Mouse (Mus musculus): ENCODE results near the gene Osbpl2. TPM values are rescaled to one million over a fixed set of nuclear protein-coding genes. Genes with fewer than 3 reads are reported as not detected.

Osbpl2 gene
- total RNA-seq, 2 experiments from 2014 or later = 44.2 to 50.4 TPM

DNA sequence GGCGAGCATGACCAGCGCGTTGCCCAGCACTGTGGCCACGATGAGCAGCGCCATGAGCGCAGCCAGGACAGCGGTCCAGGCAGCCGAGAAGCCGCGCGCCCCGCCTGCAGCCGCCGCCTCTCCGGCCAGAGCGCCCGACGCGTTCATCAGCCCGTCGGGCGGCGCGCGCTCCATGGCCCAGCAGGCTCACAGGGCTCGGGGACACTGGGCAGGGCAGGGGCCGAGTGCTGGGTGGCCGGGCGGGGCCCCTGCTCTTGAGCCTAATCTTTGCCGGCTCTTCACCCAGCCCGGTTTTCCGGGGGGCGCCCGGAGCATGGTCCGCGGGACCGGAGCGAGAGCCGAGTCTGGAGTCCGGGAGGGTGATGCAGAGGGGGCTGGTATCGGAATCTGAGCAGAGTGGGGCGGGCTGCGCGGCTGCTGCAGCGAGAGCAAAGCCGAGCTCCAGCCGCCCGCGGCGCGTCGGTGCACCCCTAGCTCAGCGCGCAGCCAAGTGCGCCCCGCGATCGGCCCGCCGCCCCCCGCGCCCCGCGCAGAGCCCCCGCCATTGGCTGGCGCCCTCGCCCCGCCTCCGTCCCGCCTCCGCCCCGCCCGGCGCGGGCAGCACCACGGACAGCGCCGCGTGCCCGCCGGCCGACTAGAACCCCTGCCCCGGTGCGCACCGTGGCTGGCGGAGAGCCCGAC is 15.0 kb upstream of the Osbpl2 start, which contains the start of gene Hrh3:
TSS of gene Hrh3 (minus strand) at position 511 of the 681 bp plus-strand sequence.
- peak; percentile 65 to 79 for DNase-seq (ENCODE audit: low spot score in 2 of 2)
- intact Hi-C loops (cut with DNase I) = no loop called here

DNA sequence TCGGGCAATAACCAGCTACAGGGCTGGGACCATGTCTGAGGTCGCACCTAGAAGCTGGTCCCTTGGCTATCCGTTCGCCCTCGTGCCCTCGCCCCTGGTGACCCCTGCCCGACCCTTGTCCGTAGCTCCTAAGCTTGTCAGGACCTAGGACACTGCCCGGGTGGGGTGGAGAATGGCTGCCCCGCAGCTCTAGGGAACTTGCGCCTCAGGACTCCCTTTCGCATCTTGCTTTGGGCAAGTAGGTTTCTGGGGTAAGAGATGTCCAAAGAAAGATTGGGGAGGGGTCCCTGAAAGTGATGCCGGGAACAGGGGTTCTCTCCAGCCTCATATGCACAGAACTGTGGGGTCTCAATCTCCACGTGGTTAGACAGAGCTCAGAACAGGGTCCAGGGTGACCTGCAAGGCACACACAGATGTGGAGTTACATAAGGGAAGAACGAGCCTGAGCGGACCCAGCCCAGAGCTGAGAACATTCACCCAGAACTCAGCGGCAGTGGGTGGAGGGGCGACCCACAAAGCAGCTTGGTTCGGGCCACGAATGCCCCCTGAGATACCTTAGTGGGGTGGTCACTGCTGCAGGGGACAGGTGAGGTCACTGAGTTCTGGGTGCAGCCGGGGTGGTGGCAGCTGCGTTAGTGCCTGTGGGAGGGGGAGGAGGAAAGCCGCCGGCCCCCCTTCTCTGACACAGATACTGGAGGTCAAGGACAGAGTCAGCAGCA is 14.3 kb upstream of the Osbpl2 start:
- intact Hi-C loops (cut with DNase I) = no loop called here
- DNase-seq (ENCODE audit: low spot score in 2 of 2) = peak in 1 of 2 experiments; percentile 41

DNA sequence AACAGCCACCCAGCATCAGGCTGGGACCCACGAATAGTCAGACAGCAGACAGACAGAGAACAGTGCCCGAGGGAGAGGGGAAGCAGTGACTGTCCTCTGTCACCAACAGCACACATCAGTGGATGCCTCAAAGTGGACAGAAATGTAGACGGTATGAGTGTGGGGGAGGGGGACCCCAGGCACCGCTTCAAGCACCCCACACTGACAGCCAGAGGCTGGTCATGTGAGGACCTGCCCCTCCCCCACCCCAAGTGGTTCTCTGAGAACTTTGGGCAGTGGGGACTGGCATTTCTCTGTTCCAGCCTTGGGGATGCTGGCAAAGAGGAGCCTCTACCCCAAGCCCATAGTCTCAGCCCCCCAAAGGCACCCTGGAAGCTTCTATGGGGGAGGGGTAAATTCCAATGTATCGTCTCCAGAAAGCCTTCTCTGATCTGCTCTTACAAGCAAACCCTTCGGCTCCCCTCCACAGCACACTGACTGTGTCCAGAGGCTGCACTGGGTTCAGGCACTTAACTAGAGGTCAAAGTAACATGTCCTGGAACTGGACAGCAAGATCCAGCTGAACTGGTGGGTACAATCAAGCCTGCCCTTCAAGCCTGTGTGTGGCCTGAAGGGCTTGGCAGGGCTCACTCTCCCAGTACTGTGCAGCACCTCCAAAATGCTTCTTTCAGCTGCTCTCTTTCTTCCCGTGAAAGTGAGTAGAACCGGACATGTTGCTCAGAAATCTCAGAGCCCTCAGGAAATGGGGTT is 13.5 kb upstream of the Osbpl2 start:
- intact Hi-C loops (cut with DNase I) = no loop called here
- DNase-seq (ENCODE audit: low spot score in 2 of 2) = no peak

DNA sequence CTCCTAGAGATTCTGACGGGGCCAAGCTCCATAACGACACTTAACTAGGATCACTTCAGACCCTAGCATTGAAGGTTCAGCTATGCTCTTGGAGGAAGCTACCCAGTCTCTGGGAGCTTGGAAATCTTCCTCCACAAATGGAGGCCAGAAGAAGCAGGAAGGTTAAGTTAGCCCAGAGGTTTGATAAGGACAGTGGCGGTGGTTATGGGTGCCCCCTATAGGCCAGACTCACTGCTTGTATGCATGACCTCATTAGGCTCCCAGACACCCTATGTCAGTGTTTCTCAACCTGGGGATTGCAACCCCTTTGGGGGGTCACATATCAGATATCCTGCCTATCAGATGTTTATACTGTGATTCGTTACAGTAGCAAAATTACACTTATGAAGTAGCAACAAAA is 12.0 kb upstream of the Osbpl2 start:
- intact Hi-C loops (cut with DNase I) = no loop called here
- no peak for DNase-seq (ENCODE audit: low spot score in 2 of 2)

DNA sequence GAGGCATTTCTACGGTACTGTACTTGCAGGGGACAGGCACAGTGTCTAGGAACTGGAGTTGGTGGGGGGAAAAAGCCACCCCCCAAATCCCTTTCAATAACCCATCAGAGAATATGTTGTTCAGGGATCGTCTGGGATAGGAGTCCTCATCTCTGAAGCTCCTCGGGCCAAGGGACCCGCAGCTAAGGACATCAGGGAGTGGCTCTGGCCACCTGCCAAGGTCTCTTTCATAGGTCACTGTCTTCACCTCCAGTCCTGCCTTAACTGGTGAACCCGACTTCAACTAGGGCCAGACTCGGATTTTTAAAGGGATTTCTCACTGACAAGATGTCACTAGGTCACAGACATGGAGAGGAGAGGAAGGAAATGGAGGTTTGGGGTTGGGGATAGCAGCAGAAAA is 10.8 kb upstream of the Osbpl2 start:
- intact Hi-C loops (cut with DNase I) = no loop called here
- no peak for DNase-seq (ENCODE audit: low spot score in 2 of 2)

DNA sequence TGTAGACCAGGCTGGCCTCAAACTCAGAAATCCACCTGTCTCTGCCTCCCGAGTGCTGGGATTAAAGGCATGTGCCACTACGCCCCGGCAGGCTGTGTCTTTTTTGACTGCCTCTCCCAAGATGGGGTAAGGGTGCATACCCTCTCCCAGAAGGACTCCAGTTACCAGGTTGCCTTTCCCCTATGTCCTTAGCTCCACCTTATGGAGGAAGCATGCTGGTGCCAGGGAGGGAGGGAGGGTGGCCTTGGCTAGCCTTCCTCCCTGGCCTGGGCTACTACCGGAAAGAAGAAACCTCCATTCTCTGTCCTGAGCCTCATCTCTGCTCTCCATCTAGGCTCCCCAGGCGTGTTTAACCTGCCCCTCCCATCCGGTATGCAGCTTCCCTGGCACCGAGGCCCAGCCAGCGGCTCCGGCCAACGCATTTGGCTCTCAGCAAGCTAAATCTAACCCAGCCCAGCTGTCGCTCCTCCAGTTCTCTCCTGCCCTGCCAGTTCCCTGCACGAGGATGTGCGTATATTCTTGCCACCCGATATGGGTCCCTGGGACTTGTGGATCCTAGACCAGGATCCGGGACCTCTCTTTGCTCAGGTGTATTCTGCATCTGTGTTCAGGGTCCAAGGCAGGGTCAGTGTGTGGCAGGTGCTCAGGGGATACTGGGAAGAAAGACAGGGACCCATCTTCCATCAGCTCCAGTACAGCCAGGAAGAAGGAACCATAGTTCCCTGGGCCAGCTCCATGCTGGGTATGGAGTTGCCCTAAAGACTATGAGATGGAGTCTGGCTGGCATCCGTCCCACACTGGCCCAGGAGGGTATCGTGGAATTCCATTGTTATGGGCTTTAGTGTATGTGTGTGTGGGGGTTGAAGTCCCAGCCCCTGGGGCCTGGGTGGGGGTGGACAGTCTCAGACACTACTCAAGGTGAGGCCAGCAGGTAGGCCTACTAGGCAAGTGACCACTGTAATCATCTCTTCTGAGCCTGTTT is 4.9 kb upstream of the Osbpl2 start:
- DNase-seq (ENCODE audit: low spot score in 2 of 2) = peak; percentile 80 to 82
- intact Hi-C loops (cut with DNase I) = no loop called here

DNA sequence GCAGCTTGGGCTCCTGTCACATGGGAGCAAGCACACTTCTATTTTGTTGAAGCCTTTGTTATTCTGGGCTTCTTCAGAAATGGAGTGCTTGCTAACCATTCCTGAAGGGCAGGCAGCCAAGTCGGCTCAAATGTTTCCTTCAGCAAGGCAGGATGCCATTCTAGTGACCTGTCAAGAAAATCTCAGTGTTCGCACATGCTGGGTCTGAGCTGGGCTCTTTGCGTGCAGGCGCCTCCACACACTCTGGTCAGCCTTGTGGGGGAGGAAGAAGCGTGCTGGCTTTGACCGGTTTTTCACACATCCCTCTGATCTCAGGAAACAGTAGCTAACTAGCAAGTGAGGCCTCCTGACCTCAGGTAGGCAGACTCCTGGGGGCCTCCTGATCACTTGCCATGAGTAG is 3.8 kb upstream of the Osbpl2 start:
- intact Hi-C loops (cut with DNase I) = no loop called here
- peak; percentile 62 to 64 for DNase-seq (ENCODE audit: low spot score in 2 of 2)

DNA sequence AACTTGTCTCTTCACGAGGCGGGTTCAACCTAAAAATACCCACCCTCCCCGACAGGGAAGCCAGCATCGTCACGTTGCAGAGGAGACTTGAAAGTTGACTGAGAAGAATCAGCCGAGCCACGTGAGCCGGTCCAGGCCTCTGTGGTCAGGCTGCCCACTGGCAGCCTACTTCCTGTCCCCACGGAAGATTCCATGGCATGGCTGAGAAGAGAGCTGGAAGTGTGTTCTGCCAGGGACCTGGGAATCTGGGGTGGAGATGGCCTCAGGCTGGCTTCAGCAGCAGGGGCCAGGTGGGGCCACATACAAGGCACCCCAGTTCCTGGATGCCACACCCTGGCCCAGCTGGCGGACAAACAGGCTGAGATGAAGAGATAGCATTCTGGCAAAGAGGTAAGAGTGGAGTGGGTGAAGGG is 3.0 kb upstream of the Osbpl2 start:
- intact Hi-C loops (cut with DNase I) = no loop called here
- peak; percentile 63 to 72 for DNase-seq (ENCODE audit: low spot score in 2 of 2)

DNA sequence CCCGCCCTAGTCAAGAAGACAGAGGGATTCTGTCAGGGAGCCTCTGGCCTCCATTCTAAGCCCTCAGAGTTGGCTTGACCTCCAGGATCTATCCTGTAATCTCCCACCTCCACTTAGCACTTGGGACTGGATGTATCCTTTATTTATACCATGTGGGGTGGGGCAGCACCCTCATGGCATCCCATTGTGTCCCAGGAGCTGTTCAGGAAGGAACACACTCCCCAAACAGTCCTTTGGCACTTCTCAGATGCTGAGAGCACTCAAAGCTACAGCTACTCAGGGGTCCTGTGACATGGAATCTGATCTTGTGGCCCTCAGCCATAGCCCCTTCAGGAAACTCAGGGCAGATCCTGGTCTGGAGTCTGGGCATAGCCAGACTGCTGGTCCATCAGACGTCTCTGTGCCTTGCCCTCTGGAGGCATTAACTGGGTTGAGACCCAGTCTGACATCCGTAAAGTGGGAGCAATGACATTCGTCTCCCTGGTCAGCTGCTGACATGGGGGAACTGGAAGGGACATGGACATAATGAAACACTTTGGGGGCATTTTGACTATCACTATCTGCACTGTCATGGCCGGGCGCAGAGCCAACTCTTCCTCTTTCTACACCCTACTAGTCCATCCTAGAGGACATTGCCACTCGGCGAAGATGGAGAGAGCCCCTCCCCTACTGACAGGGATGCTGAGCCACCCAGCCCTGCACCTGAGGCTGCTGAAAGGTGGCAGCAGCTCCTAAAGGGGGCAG is 2.2 kb upstream of the Osbpl2 start:
- intact Hi-C loops (cut with DNase I) = no loop called here
- no peak for DNase-seq (ENCODE audit: low spot score in 2 of 2)

DNA sequence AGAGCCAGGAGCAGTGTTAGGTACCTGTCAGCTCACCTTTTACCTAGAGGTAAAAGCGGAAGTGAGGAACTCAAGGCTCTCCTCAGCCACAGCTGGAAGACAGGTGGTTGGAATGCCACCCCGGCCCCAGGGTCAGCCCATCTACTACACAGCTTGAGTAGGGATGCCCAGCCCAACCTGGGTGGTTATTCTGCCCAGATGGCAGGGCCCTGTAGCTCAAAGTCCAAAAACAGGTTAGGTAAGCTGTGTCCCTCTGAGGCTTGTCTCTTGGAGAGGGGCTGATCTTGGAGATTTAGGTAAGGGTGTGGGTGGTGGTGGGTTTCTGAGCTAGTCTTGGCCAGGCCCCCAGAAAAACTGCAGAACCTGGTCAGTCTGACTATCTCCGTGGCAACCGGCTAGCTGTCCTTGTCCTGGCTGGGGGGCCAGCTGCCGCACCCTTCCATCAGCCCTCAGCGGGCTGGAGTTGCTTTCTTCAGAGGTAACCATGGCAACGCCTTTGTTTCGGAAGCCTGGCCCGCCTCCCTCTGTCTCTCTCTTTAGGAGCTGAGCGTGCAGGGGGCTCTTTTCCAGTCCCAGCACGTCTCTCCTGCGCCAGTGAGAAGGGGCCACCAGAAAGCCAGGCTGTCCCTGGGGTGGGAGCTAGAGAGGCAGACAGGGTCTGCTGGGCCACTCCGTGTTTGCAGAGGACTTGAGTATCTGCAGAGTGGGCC is 1.5 kb upstream of the Osbpl2 start:
- intact Hi-C loops (cut with DNase I) = no loop called here
- DNase-seq (ENCODE audit: low spot score in 2 of 2) = peak; percentile 62 to 69

DNA sequence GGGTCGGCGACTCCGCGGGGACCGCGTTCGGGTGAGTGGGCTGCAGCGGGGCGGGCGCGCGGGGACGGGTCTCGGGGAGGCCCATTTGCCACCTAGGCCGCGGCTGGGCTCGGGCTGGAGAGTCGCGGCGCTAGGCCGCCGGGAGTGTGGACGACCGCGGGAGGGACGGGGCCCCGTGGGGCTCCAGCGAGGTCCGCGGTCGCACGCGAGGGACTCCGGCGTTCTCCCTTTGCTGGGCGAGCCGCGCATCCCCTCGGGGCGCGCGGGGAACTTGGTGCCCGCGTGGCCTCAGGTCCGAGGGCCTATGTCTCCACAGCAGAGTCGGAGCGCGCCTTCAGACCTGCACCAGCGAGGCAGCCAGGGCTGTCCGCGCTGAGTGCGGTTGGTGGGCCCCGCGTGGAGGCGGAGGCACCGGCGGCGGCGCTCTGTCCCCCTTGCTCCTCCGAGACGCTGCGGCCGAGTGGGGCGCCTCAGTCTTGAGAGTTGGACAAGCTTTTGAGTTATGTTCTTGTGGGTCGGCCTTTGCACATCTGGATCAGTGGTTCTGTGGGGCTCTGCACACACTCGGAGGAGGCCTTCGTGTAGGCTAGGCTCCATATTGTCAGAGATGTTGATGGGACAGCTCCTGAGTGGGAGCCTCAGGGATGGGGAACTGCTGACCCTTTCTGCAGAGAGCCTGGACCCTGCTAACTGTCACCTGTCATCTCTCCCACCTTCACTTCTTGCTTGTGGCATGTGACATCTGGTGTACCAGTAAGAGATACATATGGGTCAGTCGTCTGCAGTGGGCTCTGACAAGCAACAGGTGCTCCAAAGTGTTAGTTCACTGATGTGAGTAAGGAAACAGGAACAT is 559 bp downstream of the Osbpl2 start:
- DNase-seq (ENCODE audit: low spot score in 2 of 2) = no peak
- intact Hi-C loops (cut with DNase I) = no loop called here

DNA sequence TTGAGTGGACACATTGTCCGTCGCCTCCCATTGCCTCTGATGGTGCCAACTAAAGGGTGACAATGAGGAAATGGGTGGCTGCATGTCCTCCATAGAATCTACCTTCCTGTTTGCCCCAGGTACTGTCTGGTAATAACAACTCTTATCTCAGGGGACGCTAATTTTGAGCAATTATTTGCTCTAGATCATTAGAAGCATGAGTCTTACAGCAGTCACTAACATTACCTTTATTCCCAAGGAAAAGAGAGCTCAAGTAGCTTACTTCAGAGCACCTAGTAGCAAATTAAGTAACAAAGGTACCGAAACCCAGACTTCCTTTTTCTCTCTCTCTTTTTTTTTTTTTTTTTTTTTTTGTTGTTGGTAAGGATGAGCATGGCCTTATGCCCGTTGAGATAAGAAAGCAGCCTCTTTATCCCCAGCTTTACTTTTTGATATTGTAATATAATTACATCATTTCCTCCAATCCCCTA is 1.2 kb downstream of the Osbpl2 start:
- DNase-seq (ENCODE audit: low spot score in 2 of 2) = no peak
- intact Hi-C loops (cut with DNase I) = no loop called here

DNA sequence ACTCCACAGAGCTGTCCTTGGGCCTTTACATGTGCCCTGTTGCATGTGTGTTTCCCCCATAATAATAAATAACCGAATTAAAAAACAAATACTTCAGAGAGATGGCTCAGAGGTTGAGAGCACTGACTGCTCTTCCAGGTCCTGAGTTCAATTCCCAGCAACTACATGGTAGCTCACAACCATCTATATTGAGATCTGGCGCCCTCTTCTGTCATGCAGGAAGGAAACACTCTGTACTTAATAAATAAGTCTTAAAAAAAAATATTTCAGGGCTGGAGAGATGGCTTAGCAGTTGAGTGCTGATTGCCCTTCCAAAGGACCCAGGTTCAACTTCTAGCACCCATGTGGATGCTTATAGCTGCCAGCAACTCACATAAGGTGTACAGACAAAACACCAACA is 5.1 kb downstream of the Osbpl2 start:
- no peak for DNase-seq (ENCODE audit: low spot score in 2 of 2)
- intact Hi-C loops (cut with DNase I) = no loop called here

DNA sequence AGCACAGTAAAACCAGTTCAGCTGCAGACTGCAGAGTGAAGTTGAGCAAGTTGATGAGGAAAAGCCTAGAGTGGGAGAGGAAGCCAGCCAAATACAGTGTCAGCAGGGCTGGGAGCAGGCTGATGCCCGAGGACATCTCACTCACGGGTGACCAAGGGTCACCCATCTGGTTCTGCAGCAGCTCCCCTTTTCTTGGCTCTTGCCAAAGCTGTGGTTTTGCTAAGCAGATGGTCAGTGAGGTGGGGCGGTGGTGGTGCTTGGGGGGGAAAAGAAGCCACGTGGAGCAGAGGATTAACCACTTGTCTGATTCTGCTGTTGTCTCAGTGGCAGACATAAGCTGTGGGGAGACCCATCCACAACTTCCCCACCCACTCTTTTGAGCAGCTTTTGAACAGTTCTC is 7.1 kb downstream of the Osbpl2 start:
- DNase-seq (ENCODE audit: low spot score in 2 of 2) = no peak
- intact Hi-C loops (cut with DNase I) = no loop called here

DNA sequence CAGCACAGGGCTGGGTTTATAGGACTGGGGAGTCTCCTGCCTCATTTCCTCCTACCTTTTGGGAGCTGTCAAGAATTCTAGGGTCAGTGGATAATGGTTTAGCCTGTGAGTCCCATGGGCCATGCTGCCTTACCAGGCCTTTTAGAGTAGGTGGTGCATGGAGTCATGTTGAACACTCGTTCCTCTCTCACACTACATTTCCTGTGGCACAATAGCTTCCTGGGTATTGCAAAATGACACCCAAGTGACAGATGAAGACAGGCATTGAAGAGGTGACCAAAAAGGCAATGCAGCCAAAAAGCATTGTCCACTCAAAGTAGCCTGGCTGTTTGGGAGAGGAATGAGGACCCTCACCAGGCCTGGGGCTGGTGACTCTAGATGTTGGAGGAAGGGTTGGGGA is 8.6 kb downstream of the Osbpl2 start:
- no peak for DNase-seq (ENCODE audit: low spot score in 2 of 2)
- intact Hi-C loops (cut with DNase I) = no loop called here

DNA sequence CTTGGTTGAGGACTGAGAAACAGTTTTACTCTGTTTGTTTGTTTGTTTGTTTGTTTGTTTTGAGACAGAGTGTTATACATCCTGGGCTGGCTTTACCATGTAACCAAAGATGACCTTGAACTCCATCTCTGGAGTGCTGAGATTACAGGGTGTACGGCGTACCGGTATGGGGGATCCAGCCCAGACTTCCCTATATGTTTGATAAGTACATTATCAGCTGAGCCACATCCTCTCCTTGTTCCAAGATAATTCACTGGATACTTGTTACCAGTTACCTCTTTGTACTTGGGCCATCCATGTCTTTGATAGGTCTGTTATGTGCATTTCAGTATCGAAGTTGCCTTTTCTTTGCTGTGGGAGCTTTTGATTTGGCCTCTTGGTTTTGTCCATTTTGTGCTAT is 14.1 kb downstream of the Osbpl2 start:
- intact Hi-C loops (cut with DNase I) = no loop called here
- no peak for DNase-seq (ENCODE audit: low spot score in 2 of 2)

DNA sequence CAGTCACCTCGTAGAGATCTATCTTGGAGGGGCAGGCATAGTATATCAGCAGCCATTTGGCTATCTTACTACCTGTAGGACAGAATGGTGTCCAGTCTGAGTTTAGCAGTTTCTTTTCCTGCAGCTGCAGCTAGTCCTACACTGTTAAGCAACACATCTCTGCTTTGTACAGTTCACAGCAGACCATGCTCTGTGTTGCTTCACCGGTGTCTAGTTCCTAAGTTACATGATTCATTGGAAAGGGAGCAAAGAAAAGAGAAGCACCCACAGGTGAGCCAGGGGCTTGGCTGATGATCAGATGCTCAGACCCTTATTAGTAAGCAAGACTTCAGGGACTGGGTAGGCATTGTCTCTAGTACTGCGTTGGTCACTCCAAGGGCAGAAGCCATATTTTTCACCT is 14.8 kb downstream of the Osbpl2 start:
- intact Hi-C loops (cut with DNase I) = no loop called here
- DNase-seq (ENCODE audit: low spot score in 2 of 2) = no peak

Data from left cerebral cortex, postnatal 36 days (tissue).